Mouse (Mus musculus): ENCODE results near the gene Gm21954.
A peak's percentile ranks its signal among the peaks of the same experiment; 100 is the strongest.

Gene Gm21954

DNA sequence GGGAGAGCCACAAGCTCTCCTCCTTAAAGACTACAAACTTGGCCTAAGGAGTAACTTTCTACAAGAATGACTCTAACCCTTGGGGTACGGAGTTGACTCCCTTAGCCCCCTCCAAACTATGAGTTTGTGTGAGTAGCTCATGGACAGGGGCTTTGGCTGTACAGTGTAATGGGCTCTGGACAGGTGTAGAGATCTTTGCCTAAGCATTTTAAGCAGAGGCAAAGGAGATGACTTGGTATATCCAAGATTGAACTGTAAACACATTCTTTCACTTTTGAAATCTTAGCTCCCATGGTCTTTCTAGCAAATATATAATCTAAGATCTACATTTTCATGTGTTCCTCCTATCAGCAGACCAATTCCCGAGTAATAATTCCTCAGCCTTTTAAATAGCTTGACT lies at the start of gene Gm21954:
TSS of gene Gm21954 (minus strand) at position 101 of the 400 bp plus-strand sequence.
- DNase-seq (ENCODE audit: low spot score): no peak

DNA sequence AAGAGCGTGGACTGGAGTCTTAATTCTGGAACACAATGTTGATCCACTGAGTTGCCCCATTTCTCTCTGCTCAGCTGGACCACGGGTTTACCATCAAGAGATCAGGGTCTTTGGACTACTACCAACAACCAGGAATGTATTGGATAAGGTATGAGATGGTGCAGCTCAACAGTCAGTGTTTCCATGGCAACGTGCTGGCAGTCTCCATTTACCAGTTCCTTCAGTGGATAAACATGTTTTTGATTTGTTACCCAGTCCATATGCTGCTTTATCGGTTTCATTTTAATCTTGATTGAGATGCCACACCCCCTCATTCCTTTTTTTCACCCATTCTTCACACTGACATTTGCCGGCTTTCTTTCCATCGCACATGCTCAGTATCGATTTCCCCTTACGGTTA lies 49.8 kb upstream of the Gm21954 start:
- peak; percentile 43 for DNase-seq (ENCODE audit: low spot score)

DNA sequence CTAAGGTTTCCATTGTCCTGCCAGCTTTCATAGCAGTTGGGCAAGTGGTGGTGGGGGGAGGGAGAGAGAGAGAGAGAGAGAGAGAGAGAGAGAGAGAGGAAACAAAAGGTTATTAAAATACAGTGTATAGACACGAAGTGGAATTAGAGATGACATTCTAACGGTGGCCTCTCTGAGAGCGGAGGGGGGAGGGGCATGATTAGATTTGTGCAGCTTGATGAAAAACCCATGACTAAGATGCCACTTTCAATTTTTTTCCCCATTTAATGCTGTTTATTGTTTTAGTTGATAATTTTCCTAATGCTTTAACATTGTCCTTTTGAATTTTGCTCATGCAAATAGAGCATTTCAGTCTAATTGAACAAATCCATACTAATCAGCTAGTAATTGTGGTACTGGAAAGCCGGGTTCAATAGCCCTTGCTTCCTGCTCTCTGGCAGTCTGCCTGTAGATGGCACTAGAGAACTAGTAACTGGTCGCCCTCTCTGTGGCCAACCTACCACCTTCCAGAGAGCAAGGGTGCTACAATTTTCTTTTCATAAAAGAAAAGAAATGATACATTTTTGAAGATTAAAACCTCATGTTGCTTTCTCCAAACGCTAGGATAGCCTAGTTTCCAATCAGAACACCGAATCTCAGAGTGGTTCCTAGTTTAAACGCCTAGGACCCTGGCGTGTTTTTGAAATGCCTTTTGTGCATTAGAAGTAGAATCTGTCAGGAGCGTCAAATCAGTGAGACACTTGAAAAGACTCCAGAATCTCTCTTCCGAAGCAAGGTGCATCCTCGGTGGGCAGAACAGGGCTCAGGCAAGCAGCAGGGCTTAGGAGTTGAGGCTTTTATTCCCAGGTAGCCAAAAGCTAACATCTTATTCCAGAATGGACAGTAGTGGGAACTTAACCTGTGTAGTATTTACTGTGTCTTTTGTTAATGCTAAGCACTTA lies 48.5 kb upstream of the Gm21954 start:
- DNase-seq (ENCODE audit: low spot score): peak; percentile 97

DNA sequence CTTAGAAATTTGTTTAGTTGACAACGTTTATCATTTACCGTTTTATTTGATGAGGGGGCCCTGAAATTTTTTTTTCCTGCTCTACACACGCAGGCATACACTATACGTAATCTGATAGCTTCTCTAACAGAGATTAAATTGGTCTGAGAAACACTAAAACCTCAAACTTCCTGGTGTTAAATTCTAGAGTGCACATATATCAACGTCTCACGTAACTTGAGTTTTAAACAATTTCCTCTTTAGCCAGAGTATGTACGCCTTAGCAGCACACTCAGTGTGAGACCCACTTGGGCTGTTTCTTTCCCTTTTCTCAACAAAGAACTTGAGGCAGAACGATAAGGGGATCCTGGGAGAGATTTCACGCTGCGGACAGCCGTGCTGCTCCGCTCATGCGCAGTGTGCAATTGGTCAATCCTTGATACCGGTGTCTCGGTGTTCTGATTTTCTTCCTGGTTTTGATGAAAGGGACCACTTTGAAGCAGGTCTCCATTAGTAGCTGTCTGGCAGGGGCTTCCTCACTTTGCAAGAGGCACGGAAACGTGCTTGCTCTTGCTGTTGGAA lies 45.5 kb upstream of the Gm21954 start:
- no peak for DNase-seq (ENCODE audit: low spot score)

DNA sequence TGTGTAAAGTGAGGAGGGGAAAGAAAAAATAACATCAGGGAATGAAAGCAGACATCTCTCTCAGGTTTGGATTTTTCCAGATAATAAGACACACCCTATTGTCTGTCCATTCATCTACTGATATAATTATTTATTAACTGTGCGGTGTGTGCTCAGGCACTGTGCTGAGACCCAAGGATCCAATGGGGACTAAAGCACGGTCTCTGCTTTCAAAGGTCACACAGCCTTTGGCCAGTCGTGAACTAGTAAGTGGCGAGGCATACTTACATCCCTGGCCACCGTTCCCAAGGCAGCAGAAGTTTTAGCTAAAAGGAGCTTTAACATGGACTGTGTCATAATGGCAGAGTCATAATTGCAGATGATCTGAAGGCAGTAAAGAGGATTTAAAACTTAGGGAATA lies 44.0 kb upstream of the Gm21954 start:
- DNase-seq (ENCODE audit: low spot score): no peak

DNA sequence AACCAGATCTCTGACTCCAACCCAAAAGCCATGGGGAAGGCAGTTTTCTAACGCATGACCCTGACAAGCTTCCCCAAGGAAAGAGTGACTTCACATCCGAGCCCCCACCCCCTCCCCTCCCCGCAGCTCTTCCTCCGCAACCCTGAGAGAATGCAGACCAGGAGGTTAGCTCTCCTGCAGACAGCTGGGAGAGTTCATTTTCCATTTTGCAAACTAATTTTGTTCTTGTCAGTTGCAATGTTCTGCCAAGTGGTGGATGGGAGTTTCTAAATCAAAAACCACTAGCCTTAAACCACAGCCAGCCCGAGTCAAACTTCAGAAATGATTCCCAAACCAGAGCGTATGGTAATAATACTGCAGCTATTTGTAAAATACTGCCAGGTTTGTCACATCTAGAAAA lies 39.6 kb upstream of the Gm21954 start:
- no peak for DNase-seq (ENCODE audit: low spot score)

DNA sequence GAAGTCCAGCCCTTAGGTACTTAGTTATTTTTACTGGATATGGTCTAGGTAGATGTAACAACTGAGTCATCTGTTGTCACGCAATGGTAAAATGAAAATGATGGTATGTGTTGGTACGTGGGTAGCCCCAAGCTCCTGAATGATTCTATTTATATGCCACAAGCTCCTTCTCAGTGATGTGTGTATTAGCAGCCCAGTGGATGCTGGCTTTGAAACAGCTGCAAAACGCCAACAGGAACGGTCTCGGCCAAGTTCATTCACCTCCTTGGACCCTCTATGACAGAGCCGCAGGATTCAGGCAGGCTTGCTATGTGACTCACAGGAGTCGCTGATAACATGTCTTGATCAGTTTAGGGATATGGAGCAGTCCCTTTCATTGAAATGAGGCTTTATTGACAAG lies 38.2 kb upstream of the Gm21954 start:
- DNase-seq (ENCODE audit: low spot score): no peak

DNA sequence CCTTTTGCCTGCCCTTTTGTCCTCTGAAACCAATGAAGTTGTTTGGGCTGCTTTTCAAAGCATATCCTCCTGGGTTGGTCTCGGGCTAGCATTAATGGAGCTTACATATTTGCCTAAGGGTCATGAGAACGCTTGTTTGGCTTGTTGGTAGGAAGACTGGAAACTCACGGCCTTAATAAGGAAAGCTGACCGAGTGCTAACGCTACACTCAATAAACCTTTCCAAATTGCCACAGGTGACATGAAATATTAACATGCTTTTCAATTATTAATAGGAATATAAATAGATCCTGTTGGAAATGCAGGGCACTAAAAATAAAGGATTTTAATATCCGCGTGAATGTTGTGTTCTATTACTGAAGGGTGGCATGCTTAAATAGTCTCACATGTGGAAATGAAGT lies 27.3 kb upstream of the Gm21954 start:
- DNase-seq (ENCODE audit: low spot score): no peak

DNA sequence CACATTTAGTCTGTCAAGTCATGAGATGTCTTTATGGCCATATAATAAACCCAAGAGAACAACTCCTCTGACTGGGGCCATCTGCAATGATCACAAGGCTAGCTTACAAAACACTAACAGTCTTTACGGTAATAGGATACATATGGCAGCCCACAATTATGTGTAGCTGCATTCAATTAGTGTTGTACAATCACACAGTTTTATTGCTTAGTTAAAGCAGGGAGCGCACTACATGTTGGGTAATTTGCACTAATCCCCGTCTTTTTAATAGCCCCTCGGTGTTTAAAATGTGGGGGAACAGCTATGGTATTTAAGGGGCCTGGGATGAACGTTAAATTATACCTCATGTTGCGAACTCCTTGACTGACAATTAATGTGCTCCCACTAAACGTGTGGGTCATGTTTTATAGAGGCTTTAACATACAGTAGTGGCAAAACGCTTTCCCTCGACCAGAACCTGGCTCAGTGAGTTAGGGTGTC lies 24.5 kb upstream of the Gm21954 start:
- DNase-seq (ENCODE audit: low spot score): no peak

DNA sequence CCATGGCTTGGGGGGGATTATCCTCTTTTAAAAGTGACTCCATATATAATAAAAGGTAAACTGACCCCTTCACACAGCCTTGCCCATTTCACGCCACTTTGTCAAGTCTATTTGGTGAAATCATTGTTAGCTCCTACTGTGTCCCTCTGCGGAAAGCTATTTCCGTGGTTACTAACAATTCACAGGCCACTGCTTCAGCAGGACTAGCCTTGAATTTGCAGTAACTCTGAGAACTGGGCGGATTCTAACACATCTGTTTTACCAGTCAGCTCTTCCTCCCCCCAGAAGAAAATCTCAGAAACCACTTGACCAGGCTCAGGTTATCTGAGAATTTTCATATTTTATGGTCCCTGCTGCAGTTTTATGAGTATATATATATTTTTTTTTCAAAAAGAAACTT lies 23.9 kb upstream of the Gm21954 start:
- no peak for DNase-seq (ENCODE audit: low spot score)

DNA sequence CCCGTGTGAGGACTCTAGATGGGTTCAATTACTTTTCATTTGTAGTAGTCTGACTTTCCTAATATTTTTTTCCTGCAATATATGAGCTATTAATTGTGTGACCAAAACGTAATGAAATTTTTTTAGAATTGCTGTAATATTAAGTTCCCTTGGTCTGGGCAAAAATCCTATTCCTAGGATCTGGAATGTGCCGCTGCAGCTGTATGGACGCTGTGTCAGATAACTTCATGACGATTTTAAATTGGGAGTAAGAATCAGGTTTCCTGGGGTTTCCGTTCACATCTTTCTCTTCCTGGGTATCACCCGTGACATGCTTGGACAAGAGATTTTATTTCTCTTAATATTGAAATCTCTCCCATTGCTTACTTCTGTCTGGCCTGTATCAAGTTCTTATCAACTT lies 23.2 kb upstream of the Gm21954 start:
- DNase-seq (ENCODE audit: low spot score): no peak

DNA sequence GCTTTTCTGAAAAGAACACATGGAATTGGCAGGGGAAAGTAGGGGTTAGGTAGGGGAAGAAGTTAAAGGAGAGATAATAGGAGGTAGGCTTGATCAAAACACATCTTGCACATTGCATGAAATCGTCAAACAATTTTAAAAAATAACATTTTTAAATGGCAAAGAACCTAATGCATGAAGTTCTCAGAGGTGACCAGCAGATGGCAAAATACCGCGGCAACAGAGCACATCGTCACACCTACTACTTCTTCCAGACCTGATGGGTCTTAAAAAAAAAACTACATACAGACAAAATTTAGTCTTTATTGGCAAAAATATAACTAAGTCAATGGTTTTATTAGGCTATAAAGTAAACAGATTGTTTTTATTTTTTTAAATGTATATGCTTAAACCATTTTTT lies 22.3 kb upstream of the Gm21954 start:
- peak; percentile 30 for DNase-seq (ENCODE audit: low spot score)

DNA sequence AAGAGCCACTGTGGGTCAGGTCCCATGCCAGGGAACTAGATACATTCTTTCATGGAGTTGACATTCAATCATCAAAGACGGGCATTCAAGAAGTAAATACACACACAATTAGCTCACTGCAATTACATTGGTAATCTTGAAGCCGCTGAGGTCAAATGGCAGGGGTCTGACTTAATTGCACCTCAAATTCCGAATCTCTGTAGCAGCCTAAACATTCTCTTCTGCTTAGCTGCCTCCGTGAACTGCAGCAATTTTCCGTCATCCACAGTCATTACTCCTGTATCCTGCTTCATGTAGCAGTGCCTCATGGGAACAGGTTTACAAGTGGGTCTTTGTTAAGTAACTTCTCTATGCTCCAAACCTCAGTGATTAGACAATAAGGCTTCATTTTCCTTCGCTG lies 20.0 kb upstream of the Gm21954 start:
- peak; percentile 57 for DNase-seq (ENCODE audit: low spot score)

DNA sequence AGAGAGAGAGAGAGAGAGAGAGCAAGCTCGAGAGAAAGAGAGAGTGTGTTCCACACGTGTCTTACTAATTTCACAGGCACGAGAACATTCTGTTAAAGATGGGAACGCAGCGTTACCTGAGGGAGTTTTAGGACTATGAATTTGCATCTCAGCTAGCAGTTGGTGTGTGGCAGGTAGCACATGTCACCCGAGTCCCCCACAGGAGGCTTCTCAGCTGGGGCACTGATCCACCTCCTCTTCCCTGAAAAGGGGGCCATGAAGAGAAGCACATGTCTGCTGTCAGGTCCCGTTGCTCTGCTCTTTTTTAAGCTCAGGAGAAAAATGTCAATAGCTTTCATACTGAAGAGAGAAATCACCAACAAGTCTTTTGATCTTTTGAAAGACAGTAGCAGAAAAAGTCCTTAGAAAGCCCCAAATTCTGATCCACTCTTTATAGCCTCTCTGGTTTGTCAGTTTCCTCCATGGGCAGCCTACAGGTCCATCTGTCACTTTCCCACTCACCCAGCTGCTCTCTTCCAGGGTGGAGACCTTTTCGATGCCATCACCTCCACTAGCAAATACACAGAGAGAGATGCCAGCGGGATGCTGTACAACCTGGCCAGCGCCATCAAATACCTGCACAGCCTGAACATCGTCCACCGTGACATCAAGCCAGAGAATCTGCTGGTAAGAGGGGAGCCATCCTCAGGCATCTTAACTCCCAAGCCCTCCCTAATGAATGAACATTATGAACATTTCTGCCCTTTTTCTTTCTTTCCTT lies 17.4 kb upstream of the Gm21954 start:
- DNase-seq (ENCODE audit: low spot score): no peak

DNA sequence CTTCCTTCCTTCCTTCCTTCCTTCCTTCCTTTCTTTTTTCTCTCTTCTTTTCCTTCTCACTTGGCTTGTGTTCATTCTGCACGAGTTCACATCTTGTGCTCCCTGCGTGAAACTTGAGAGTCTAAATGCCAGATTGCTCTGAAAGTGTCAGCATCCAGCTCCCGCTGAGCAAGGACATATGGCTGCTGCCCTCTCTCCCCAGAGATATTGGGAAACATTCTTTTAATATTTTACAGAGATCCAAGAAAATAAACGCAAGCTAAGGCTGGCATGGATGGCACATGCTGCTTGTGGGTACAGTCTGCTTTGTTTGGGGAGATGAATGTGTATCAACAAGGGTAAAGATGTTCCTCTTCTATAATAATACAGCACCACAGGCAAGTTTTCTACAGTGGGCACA lies 11.3 kb upstream of the Gm21954 start:
- DNase-seq (ENCODE audit: low spot score): no peak

DNA sequence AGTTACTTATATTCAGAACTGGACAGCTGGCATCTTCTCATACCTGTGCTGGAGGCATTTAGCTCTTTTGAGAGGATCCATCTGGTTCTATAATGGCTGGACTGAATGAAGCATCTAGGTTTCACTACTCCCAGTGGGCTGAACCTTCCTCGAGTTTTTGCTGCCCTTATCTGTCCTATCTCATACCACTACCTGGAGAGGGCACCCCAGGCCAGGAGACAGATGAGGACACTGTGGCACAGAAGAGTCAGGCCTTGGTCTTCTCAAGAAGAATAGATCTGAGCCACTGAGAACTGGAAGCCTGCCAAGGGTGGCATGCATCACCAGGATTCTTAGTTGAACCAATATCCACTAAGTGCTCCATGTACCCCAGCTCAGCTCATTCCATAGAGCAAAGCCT lies 9.1 kb upstream of the Gm21954 start:
- DNase-seq (ENCODE audit: low spot score): no peak

DNA sequence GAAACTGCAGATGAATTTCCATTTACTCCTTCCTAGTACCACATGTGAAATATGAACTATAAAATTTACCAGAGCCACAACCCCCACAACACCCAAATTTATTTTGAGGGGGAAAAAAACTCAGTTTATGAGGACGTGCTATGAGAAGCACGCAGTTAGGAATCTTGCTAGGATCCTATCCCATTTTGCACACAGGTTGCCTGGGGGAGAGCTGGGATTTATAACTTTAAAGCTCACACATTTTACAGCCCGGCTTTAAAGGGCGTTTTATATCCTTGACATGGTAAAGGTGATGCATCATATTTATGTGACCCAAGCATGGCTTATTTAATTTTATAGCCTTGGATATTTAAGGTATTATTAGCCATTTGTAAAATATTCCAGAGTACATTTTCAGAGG lies 7.3 kb upstream of the Gm21954 start:
- no peak for DNase-seq (ENCODE audit: low spot score)

DNA sequence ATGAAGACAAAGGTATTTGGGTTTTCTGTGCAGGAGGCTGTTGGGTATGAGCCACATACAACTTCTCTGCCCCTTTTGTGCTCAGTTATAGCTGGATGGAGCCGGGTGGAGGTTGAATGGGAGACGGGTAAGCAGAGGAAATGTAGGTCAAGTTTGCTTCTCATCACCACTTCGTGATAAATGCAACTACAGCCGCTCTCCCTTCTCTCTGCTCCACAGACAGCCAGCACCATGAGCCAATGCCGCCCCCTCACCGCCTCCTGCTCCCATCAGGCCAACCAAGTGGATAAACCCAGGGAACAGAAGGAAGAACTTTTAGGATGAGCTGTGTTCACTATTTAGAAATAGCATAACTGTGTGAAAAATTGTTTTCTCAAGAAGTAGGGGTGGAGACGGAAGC lies 4.7 kb upstream of the Gm21954 start:
- DNase-seq (ENCODE audit: low spot score): no peak

DNA sequence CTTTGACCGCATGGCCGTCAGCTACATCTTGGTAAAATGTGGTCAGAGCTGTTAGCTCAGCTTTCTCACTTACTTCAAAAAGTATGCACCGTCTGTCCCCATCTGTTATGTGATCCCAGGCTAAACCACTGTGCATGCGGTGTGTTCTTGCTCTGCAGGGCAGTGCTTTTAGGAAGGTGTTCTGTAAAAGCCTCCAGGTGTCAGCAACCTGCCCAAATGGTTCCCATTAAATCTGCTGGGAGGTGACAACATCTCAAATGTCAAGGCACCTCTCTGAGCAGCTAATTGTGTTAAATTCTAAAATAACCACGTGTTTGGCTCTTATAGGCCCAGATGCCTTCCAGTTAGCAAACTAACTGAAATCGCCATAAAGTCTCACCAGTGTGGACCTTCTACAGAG lies 1.1 kb upstream of the Gm21954 start:
- DNase-seq (ENCODE audit: low spot score): no peak

DNA sequence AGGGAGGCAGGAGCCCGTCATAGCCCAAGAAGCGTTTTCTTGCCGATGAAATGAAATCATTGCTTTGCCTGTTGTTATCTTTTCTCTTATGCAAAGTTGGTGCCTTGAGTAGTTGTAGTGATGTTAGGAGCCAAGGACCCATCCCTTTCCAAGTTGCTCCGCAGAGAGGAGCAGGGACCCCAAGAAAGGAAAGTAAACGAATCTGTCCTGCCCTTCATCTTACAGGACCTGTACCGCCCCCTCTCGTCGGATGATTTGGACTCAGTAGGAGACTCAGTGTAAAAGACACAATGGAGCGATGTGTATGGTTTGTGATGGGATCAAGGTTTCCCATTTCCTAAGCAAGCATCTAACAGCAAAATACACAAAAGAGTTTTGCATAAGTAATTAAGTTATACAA lies 5.7 kb downstream of the Gm21954 start:
- no peak for DNase-seq (ENCODE audit: low spot score)

DNA sequence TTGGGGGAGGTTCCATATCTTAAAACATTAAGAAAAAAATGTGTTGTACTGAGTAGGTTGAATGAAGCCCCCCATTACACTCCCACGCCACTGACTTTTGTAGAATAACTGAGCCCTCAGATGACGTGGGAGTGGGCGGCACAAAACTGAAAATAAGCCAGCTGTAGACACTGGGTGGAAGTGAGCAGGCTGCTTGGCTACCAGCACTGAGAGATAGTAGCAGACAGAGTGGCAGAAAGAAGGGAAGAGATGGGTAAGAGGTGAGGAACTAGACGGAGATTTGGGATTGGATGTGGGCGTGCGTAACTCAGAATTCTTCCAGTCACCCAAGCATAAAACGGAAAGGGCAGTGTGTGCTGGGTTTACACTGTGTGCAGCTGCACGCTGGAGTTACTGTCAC lies 6.2 kb downstream of the Gm21954 start:
- DNase-seq (ENCODE audit: low spot score): no peak

DNA sequence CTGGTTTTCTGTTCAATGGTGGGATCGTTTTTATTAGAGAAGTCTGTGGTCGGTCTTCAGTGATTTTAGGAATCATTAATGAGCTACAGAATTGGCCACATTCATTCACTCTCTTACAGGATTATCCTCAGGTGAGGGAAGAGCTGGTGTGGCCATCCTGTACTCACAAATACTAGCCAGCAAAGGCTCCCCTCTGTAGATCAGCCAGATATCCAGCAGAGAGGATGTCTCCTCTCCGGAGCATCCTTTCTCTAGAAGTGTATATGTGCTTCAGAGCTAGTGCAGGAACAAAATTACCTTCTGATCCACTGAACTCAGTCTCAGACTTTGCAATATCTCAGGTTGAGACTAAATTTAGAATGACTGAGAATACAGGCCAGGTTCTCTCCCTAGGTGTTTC lies 7.8 kb downstream of the Gm21954 start:
- DNase-seq (ENCODE audit: low spot score): no peak
